Mouse (Mus musculus) mouse embryonic stem cell (cell line): ENCODE measurements around the gene Ptprm.

ENCODE experiments used
- in situ Hi-C, 2 experiments: fragments of 300-500 bp; cut with MboI; formaldehyde crosslinking; loops; 1 replicate in 1 of 2; 3 replicates in 1 of 2; pipeline ENCODE4 v1.14.3; 2019 to 2020; ENCODE audit warnings: low sequenced_read_pairs in 2 of 2, low pct_unique_long_range_greater_than_20kb in 1 of 2, mixed read lengths in 1 of 2; ENCODE audit not compliant: unreplicated experiment in 1 of 2

Ptprm gene

DNA sequence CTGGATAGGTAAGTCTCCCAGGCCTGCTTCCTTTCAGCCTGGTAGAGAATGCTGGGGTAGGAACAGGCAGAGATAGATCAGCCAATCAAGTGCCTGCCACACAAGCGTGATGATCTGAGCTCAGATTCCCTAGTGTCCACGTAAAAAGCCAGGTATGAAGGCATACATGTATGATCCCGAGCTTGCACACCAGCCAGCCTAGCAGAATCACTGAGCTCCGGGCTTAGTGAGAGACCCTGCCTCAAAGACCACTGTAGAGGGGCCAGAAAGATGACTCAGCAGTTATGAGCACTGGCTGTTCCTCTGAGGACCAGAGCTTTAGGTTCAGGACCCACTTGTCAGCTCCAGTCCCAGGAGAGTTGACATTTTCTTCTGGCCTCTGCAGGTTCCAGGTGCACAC, 52.9 kb downstream of the Ptprm start:
- in situ Hi-C loops = no loop called here

GRCm38 (mm10) chr17:67298269-67298798, 55.9 kb downstream of the Ptprm start:
- in situ Hi-C loops = no loop called here

- in situ Hi-C loops = no loop called here
Measured at GRCm38 (mm10) chr17:67296604-67297595, 57.4 kb downstream of the Ptprm start.

DNA sequence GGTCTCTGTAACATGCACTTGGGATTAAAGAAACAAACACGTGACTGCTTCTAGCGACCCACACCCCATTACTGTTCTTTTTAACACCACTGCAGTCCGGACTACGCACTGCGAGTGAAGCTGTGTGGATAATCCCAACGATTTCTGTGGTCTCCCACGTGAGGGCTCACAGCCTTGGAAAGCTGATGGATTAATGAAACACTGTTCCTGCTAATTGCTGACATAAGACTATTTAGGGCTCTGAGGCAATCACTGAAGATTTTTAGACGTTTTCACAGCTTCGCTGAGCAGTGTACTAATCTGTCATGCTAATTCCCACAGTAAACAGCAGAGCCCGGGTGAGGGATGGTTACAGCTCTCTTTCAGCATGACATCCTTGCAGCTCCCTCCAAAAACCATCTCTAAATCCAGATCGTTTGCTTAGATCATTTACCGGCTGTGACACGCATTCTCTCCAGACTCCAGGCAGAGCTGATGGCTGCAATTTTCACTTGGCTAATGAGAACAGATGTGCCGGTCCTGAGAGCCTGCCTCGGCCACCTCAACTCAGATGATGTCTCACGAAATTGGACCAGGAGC, 63.5 kb downstream of the Ptprm start:
- in situ Hi-C loops = no loop called here

DNA sequence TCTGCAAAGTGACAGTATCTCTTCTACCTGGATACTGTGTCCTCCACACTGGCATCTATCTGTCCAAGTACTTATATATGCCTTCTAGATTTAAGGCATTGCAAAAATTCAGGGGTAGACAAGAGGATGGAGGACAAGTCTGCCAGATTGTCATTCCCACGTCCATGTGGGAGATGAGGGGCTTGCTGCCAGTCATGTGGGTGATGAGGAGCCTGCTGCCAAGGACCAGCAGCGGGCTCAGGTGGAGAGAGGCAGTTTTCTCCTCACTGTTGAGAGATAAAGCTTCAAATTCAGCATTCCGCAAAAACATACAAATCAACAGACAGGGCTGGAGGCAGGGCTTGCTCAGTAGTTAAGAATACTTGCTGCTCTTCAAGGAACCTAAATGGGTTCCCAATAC, 66.8 kb downstream of the Ptprm start:
- in situ Hi-C loops = no loop called here

GRCm38 (mm10) chr17:67281640-67282170, 72.6 kb downstream of the Ptprm start:
- in situ Hi-C loops = no loop called here

GRCm38 (mm10) chr17:67277124-67277910, 76.9 kb downstream of the Ptprm start:
- in situ Hi-C loops = no loop called here

DNA sequence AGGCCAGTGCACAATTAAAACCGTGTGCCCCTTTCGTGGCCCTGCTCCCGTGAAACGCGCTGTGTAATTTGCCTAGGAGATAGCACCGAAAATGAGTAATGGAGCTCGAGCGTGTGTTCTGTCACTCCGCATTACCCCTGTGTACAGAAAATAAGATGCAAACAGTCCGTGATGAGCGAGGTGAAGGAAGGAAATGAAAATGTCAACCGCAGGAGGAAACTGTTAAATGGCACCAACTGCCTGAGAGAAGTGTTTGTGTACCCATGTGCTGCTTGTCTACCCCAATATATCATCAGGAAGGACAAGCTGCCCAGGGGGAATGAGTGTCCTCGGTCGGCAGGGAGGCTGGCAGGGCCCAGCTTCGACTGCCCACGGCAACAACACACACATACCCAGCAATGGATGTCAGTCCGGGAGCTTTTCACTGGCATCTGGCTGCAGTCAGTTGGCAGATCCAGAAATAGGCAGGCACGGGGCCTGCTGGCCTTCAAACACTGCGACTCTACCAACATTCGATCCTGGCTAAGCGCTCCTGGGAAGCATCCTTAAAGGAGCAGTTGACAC, 79.6 kb downstream of the Ptprm start:
- in situ Hi-C loops = no loop called here

- in situ Hi-C loops = no loop called here
Measured at GRCm38 (mm10) chr17:67272928-67273327, 81.3 kb downstream of the Ptprm start.

DNA sequence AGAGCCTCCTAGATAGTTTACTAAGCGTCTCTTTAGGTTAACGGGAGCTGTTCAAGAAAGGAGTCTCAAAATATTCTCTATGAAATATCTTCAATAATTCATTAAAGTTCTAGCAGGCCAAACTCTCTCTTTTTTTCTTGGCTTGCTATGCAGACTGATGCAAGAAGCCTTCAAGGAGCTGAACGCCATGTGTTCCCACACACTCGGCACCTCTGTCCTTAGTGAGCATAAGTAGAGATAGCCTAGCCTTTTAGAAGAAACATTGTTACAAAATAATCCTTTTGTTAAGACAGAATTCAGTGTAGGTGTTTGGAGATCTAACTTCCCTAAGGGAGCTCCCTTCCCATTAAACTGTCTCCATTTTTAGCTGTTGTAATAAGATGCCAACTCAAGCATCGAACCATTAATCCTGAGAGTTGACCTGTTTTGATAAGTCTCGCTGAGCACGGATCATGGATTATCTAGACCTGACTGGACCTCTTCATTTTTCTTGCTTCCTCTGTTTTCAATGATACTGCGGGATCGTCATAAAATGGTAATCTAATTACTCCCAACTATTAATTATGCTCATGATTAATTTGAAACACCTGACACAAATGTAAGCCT, 85.7 kb downstream of the Ptprm start:
- in situ Hi-C loops = no loop called here

- in situ Hi-C loops = no loop called here
Measured at GRCm38 (mm10) chr17:67266270-67266669, 88.0 kb downstream of the Ptprm start.

- in situ Hi-C loops = no loop called here
Measured at GRCm38 (mm10) chr17:67265520-67265919, 88.7 kb downstream of the Ptprm start.

DNA sequence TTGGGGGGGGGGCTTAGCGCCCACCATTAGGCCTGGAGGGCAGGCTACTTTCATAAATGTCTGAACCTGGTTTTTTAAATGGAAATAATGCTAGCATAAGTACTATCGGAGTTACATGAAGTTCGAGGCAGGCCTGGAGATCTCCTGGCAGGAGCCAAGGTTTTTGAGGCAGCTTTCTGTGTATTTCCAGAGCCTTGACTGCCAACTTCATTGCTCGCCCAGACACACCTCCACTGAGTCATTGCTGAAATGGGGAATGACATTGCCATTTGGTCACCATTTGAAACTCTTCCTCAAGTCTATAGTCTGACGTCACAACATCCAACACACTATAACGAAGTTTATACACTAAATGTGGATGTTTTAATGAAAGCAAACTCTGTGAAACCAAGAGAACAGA, 89.5 kb downstream of the Ptprm start:
- in situ Hi-C loops = no loop called here

GRCm38 (mm10) chr17:67263024-67263423, 91.2 kb downstream of the Ptprm start:
- in situ Hi-C loops = no loop called here

- in situ Hi-C loops = no loop called here
Measured at GRCm38 (mm10) chr17:67260016-67260415, 94.2 kb downstream of the Ptprm start.

GRCm38 (mm10) chr17:67257780-67258179, 96.5 kb downstream of the Ptprm start:
- in situ Hi-C loops = no loop called here

GRCm38 (mm10) chr17:67256171-67256570, 98.1 kb downstream of the Ptprm start:
- in situ Hi-C loops = no loop called here

DNA sequence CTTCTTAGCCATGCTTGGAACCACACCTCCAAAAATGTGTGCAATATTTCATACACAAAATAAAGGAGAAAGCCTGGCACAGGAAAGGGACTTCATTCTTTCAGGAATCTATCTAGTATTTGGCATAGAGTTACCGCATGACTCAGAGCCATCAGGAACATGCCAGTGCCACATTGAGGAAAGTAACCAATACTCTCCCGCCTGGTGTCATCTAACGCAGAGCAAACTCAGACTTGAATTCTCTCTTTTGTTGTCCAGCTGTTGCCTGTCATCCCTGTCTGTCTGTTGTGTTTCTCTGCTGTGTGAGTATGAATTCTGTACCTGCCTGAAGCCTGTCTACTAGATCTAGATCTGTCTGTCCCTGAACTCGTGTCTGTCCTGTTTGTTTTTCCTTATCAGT, 100.8 kb downstream of the Ptprm start:
- in situ Hi-C loops = no loop called here
